Mouse (Mus musculus): ENCODE results near the gene Ccnb1. TPM values are rescaled to one million over a fixed set of nuclear protein-coding genes. Genes with fewer than 3 reads are reported as not detected.
A peak's percentile ranks its signal among the peaks of the same experiment; 100 is the strongest.

Gene Ccnb1
- polyA plus RNA-seq (2015; fragmentation: Nextera tagmentation; extraction: Ambion mirVana): 102 and 131 TPM in 2 replicates

- Histone ChIP-seq H3K4me2 (ENCODE audit: low read length) (peak within 1 kb of the TSS; percentile 96), H3K27me3 (replicated peaks; ENCODE audit: control insufficient read depth, insufficient read depth, low read length) (no peaks in the 10 kb centered on the region), H3K27ac (ENCODE audit: low read length) (no peak within 1 kb of the TSS), H3K4me3 (replicated peaks; ENCODE audit: low read length) (peak within 1 kb of the TSS; percentile 68), H3K4me1 (replicated peaks; ENCODE audit: control insufficient read depth, insufficient read depth, low read length) (peaks cover 21% of the 10 kb centered on the region), H3K36me3 (ENCODE audit: control insufficient read depth, insufficient read depth) (no peaks in the 10 kb centered on the region), H3K9ac (replicated peaks; ENCODE audit: low read depth, low read length) (peak within 1 kb of the TSS; percentile 57), H3K9me3 (ENCODE audit: control insufficient read depth, low read length) (no peaks in the 10 kb centered on the region)
- under 1% methylated on average over 35 of the region's 35 CpGs for WGBS
- peak; percentile 99 for ATAC-seq
These were observed at the start of gene Ccnb1 for GRCm38 (mm10) chr13:100786414-100786867. Ccnb1 (minus strand) TSS chr13:100786570.

GRCm38 (mm10) chr13:100834777-100835176 is 48.4 kb upstream of the Ccnb1 start:
- H3K4me3 ChIP-seq (replicated peaks; ENCODE audit: low read length): no peak overlapping the region
- H3K9ac ChIP-seq (replicated peaks; ENCODE audit: low read depth, low read length): no peak overlapping the region
- no peaks in the 10 kb centered on the region for H3K27me3 ChIP-seq (replicated peaks; ENCODE audit: control insufficient read depth, insufficient read depth, low read length)
- no peaks in the 10 kb centered on the region for H3K9me3 ChIP-seq (ENCODE audit: control insufficient read depth, low read length)
- H3K36me3 ChIP-seq (ENCODE audit: control insufficient read depth, insufficient read depth): no peaks in the 10 kb centered on the region
- H3K4me1 ChIP-seq (replicated peaks; ENCODE audit: control insufficient read depth, insufficient read depth, low read length): peaks cover 16% of the 10 kb centered on the region
- ATAC-seq: no peak
- H3K4me2 ChIP-seq (ENCODE audit: low read length): no peak overlapping the region
- H3K27ac ChIP-seq (ENCODE audit: low read length): no peak overlapping the region

- H3K27me3 ChIP-seq (replicated peaks; ENCODE audit: control insufficient read depth, insufficient read depth, low read length): no peaks in the 10 kb centered on the region
- no peaks in the 10 kb centered on the region for H3K36me3 ChIP-seq (ENCODE audit: control insufficient read depth, insufficient read depth)
- no peak for ATAC-seq
- H3K9ac ChIP-seq (replicated peaks; ENCODE audit: low read depth, low read length): 0 out of 2 replicates have a peak overlapping the region, but pooled peaks have one; percentile 26
- H3K27ac ChIP-seq (ENCODE audit: low read length): no peak overlapping the region; the same call in 1 of the 2 replicates
- H3K4me2 ChIP-seq (ENCODE audit: low read length): peak overlapping the region; percentile 25
- no peaks in the 10 kb centered on the region for H3K9me3 ChIP-seq (ENCODE audit: control insufficient read depth, low read length)
- H3K4me3 ChIP-seq (replicated peaks; ENCODE audit: low read length): peak overlapping the region; percentile 98
- H3K4me1 ChIP-seq (replicated peaks; ENCODE audit: control insufficient read depth, insufficient read depth, low read length): peaks cover 16% of the 10 kb centered on the region
- 55% methylated on average over 6 of the region's 6 CpGs for WGBS
These were observed 47.3 kb upstream of the Ccnb1 start for GRCm38 (mm10) chr13:100833640-100834002.

GRCm38 (mm10) chr13:100832741-100833639 is 46.6 kb upstream of the Ccnb1 start, which contains the start of gene Slc30a5:
Slc30a5 (minus strand) TSS chr13:100833427.
- WGBS: under 1% methylated on average over 90 of the region's 94 CpGs
- H3K4me2 ChIP-seq (ENCODE audit: low read length): peak within 1 kb of the TSS; percentile 68

GRCm38 (mm10) chr13:100832188-100832587 is 45.8 kb upstream of the Ccnb1 start:
- no peak for ATAC-seq
- H3K9ac ChIP-seq (replicated peaks; ENCODE audit: low read depth, low read length): peak overlapping the region; percentile 95
- peaks cover 16% of the 10 kb centered on the region for H3K4me1 ChIP-seq (replicated peaks; ENCODE audit: control insufficient read depth, insufficient read depth, low read length)
- H3K27ac ChIP-seq (ENCODE audit: low read length): no peak overlapping the region
- H3K27me3 ChIP-seq (replicated peaks; ENCODE audit: control insufficient read depth, insufficient read depth, low read length): no peaks in the 10 kb centered on the region
- no peaks in the 10 kb centered on the region for H3K36me3 ChIP-seq (ENCODE audit: control insufficient read depth, insufficient read depth)
- H3K4me2 ChIP-seq (ENCODE audit: low read length): peak overlapping the region; percentile 68
- H3K9me3 ChIP-seq (ENCODE audit: control insufficient read depth, low read length): no peaks in the 10 kb centered on the region
- WGBS: 4% methylated on average over 8 of the region's 8 CpGs
- H3K4me3 ChIP-seq (replicated peaks; ENCODE audit: low read length): peak overlapping the region; percentile 98

More at GRCm38 (mm10) chr13:100832741-100833639, 46.6 kb upstream of the Ccnb1 start, which contains the start of gene Slc30a5:
- peaks cover 16% of the 10 kb centered on the region for H3K4me1 ChIP-seq (replicated peaks; ENCODE audit: control insufficient read depth, insufficient read depth, low read length)
- no peaks in the 10 kb centered on the region for H3K27me3 ChIP-seq (replicated peaks; ENCODE audit: control insufficient read depth, insufficient read depth, low read length)
- peak; percentile 98 for ATAC-seq
- no peaks in the 10 kb centered on the region for H3K9me3 ChIP-seq (ENCODE audit: control insufficient read depth, low read length)
- H3K9ac ChIP-seq (replicated peaks; ENCODE audit: low read depth, low read length): peak within 1 kb of the TSS; percentile 95
- peak within 1 kb of the TSS; percentile 98 for H3K4me3 ChIP-seq (replicated peaks; ENCODE audit: low read length)
- H3K36me3 ChIP-seq (ENCODE audit: control insufficient read depth, insufficient read depth): no peaks in the 10 kb centered on the region
- peak within 1 kb of the TSS; percentile 87 for H3K27ac ChIP-seq (ENCODE audit: low read length)

GRCm38 (mm10) chr13:100831123-100831522 is 44.8 kb upstream of the Ccnb1 start:
- H3K4me2 ChIP-seq (ENCODE audit: low read length): no peak overlapping the region
- H3K36me3 ChIP-seq (ENCODE audit: control insufficient read depth, insufficient read depth): 0 out of 2 replicates have a peak, but pooled peaks cover 6% of the 10 kb centered on the region
- no peak overlapping the region for H3K4me3 ChIP-seq (replicated peaks; ENCODE audit: low read length)
- 86% methylated on average over 6 of the region's 6 CpGs for WGBS
- H3K9ac ChIP-seq (replicated peaks; ENCODE audit: low read depth, low read length): no peak overlapping the region
- H3K9me3 ChIP-seq (ENCODE audit: control insufficient read depth, low read length): no peaks in the 10 kb centered on the region
- H3K27ac ChIP-seq (ENCODE audit: low read length): no peak overlapping the region
- H3K4me1 ChIP-seq (replicated peaks; ENCODE audit: control insufficient read depth, insufficient read depth, low read length): peaks cover 16% of the 10 kb centered on the region
- ATAC-seq: no peak
- H3K27me3 ChIP-seq (replicated peaks; ENCODE audit: control insufficient read depth, insufficient read depth, low read length): no peaks in the 10 kb centered on the region

GRCm38 (mm10) chr13:100825627-100826410 is 39.4 kb upstream of the Ccnb1 start:
- no peak overlapping the region for H3K27ac ChIP-seq (ENCODE audit: low read length)
- H3K4me3 ChIP-seq (replicated peaks; ENCODE audit: low read length): no peak overlapping the region
- H3K9me3 ChIP-seq (ENCODE audit: control insufficient read depth, low read length): no peaks in the 10 kb centered on the region
- H3K36me3 ChIP-seq (ENCODE audit: control insufficient read depth, insufficient read depth): peaks cover 19% of the 10 kb centered on the region
- ATAC-seq: no peak
- no peak overlapping the region for H3K9ac ChIP-seq (replicated peaks; ENCODE audit: low read depth, low read length)
- H3K4me2 ChIP-seq (ENCODE audit: low read length): no peak overlapping the region
- H3K4me1 ChIP-seq (replicated peaks; ENCODE audit: control insufficient read depth, insufficient read depth, low read length): 0 out of 2 replicates have a peak, but pooled peaks cover 3% of the 10 kb centered on the region
- 91% methylated on average over 9 of the region's 9 CpGs for WGBS
- H3K27me3 ChIP-seq (replicated peaks; ENCODE audit: control insufficient read depth, insufficient read depth, low read length): no peaks in the 10 kb centered on the region

- H3K36me3 ChIP-seq (ENCODE audit: control insufficient read depth, insufficient read depth): peaks cover 23% of the 10 kb centered on the region
- no peaks in the 10 kb centered on the region for H3K27me3 ChIP-seq (replicated peaks; ENCODE audit: control insufficient read depth, insufficient read depth, low read length)
- H3K4me3 ChIP-seq (replicated peaks; ENCODE audit: low read length): no peak overlapping the region
- no peaks in the 10 kb centered on the region for H3K4me1 ChIP-seq (replicated peaks; ENCODE audit: control insufficient read depth, insufficient read depth, low read length)
- no peak overlapping the region for H3K9ac ChIP-seq (replicated peaks; ENCODE audit: low read depth, low read length)
- H3K9me3 ChIP-seq (ENCODE audit: control insufficient read depth, low read length): no peaks in the 10 kb centered on the region
- WGBS: 95% methylated on average over 3 of the region's 3 CpGs
- no peak for ATAC-seq
- no peak overlapping the region for H3K4me2 ChIP-seq (ENCODE audit: low read length)
- no peak overlapping the region for H3K27ac ChIP-seq (ENCODE audit: low read length)
These were observed 38.5 kb upstream of the Ccnb1 start for GRCm38 (mm10) chr13:100824916-100825315.

GRCm38 (mm10) chr13:100824306-100824705 is 37.9 kb upstream of the Ccnb1 start:
- Histone ChIP-seq H3K9ac (replicated peaks; ENCODE audit: low read depth, low read length) (no peak overlapping the region), H3K9me3 (ENCODE audit: control insufficient read depth, low read length) (no peaks in the 10 kb centered on the region), H3K27me3 (replicated peaks; ENCODE audit: control insufficient read depth, insufficient read depth, low read length) (no peaks in the 10 kb centered on the region), H3K4me2 (ENCODE audit: low read length) (no peak overlapping the region), H3K27ac (ENCODE audit: low read length) (no peak overlapping the region), H3K4me1 (replicated peaks; ENCODE audit: control insufficient read depth, insufficient read depth, low read length) (no peaks in the 10 kb centered on the region), H3K4me3 (replicated peaks; ENCODE audit: low read length) (no peak overlapping the region), H3K36me3 (ENCODE audit: control insufficient read depth, insufficient read depth) (peaks cover 24% of the 10 kb centered on the region)
- no peak for ATAC-seq
- WGBS: 83% methylated on average over 6 of the region's 6 CpGs
